8 mouse cellular contexts compared by ENCODE assay signal in genomic region chr9:21918035-21918592, GRCm38 (mm10). TPM values are rescaled to one million over a fixed set of nuclear protein-coding genes. Genes with fewer than 3 reads are reported as not detected.
A peak's percentile ranks its signal among the peaks of the same experiment; 100 is the strongest.
DNase-seq lines count a peak whose midpoint lies in the region; ATAC-seq lines count a peak whose summit lies in the region.

TSS of gene Rab3d (minus strand) at chr9:21918192.

- peak within 1 kb of the TSS; percentile 87 for H3K4me2 ChIP-seq in hindbrain, embryonic 15.5 days

- WGBS in hindbrain, embryonic 15.5 days = 1% methylated on average over 36 of the region's 36 CpGs

- H3K27me3 ChIP-seq in hindbrain, embryonic 15.5 days = no peaks in the 10 kb centered on the region

- peak within 1 kb of the TSS; percentile 79 for H3K27ac ChIP-seq in hindbrain, embryonic 15.5 days (replicated peaks)

- peaks cover 15% of the 10 kb centered on the region for H3K4me1 ChIP-seq in hindbrain, embryonic 15.5 days (replicated peaks)

- no peaks in the 10 kb centered on the region for H3K9me3 ChIP-seq in hindbrain, embryonic 15.5 days

- peak within 1 kb of the TSS; percentile 83 for H3K4me3 ChIP-seq in hindbrain, embryonic 15.5 days

- peak; percentile 92 for ATAC-seq in hindbrain, embryonic 15.5 days (ENCODE audit: low FRiP score, low read depth)

- peaks cover 12% of the 10 kb centered on the region for H3K36me3 ChIP-seq in hindbrain, embryonic 15.5 days

- H3K9ac ChIP-seq in hindbrain, embryonic 15.5 days = peak within 1 kb of the TSS; percentile 69

- peak; percentile 98 for DNase-seq in R1 (ENCODE audit: low read depth, low spot score)
- peak; percentile 89 to 96 for DNase-seq in cerebellum, postnatal 25 days
- DNase-seq in frontal cortex, postnatal 36 days (ENCODE audit: low spot score in 2 of 2) = peak; percentile 84 to 90
- DNase-seq in left cerebral cortex, adult 11 months (ENCODE audit: low spot score) = peak; percentile 83
- DNase-seq in lung, postnatal 4 days = peak; percentile 97 to 98
- peak; percentile 92 for DNase-seq in retina, postnatal 7 days (ENCODE audit: low read depth, low spot score)
- DNase-seq in urinary bladder, adult 2 months (ENCODE audit: low spot score) = peak; percentile 85

RNA-seq across cellular contexts. Expression of gene Rab3d, which starts in this region (rescaled TPM):
- polyA plus RNA-seq in hindbrain, embryonic 15.5 days (2015; fragmentation: Nextera tagmentation; extraction: Ambion mirVana) = 21.1 and 23.0 TPM in 2 replicates
- 54.4 and 59.9 TPM in 2 replicates for polyA plus RNA-seq in urinary bladder, adult 2 months (2012; rRNA removed)

Comparison
In these comparisons a context has a peak if more than half of its experiments do, and no peak if none do; other contexts are left out.
1. Peak in every context shown above with its lines: DNase-seq, ATAC-seq, H3K4me3 ChIP-seq and H3K27ac ChIP-seq.